Mouse (Mus musculus): Measurements from ENCODE around the gene Ints3. TPM values are rescaled to one million over a fixed set of nuclear protein-coding genes. Genes with fewer than 3 reads are reported as not detected.

Gene Ints3
- polyA plus RNA-seq, 1 experiment from 2014 or later, result 29.4 TPM

- Histone ChIP-seq H3K9me3 (no peaks in the 10 kb centered on the region), H3K27me3 (no peaks in the 10 kb centered on the region), H3K27ac (no peak overlapping the region), H3K4me2 (replicated peaks) (no peak overlapping the region), H3K9ac (no peak overlapping the region), H3K36me3 (no peaks in the 10 kb centered on the region), H3K4me1 (peaks cover 9% of the 10 kb centered on the region), H3K4me3 (no peak overlapping the region)
- 69% methylated on average over 4 of the region's 4 CpGs for WGBS
- ATAC-seq (ENCODE audit: low FRiP score, low read depth), result no peak
Observed at GRCm38 (mm10) chr3:90437131-90437530, 3.7 kb upstream of the Ints3 start.

DNA sequence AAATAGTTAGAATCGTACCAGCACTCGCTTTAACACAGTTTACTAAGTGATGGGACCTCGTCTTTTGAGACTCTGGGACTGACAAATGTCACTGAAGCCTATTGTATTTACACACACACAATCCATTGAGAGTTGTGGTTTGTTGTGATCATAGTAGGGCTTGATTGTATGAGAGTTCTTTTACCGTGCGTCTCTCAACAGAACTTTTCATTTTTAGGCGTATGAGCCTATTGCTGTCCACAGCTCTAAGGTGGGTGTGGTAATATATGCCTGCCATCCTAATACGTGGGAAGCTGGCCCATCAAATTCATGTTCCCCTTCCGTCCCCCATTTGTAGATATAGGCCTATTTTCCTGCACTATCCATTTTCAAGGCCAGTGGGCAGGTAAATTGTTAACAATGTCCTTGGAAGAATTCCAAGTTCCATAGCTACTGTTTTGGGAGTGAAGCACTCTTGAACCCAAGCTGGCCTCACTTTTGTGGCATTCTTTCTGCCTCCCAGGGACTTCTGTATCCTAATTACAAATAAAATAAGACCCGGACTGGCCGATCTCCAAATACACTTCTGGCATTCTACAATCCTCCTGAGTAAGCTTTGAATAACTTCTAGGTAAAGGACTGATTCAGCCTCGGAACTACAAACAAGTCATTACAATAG, 780 bp upstream of the Ints3 start:
- H3K36me3 ChIP-seq, result peaks cover 4% of the 10 kb centered on the region
- peak overlapping the region; percentile 83 for H3K4me3 ChIP-seq
- H3K27ac ChIP-seq, result peak overlapping the region; percentile 94
- no peaks in the 10 kb centered on the region for H3K27me3 ChIP-seq
- peak overlapping the region; percentile 54 for H3K9ac ChIP-seq
- no peak for ATAC-seq (ENCODE audit: low FRiP score, low read depth)
- no peaks in the 10 kb centered on the region for H3K9me3 ChIP-seq
- H3K4me1 ChIP-seq, result peaks cover 30% of the 10 kb centered on the region
- H3K4me2 ChIP-seq (replicated peaks), result peak overlapping the region; percentile 98
- WGBS, result 51% methylated on average over 11 of the region's 11 CpGs

DNA sequence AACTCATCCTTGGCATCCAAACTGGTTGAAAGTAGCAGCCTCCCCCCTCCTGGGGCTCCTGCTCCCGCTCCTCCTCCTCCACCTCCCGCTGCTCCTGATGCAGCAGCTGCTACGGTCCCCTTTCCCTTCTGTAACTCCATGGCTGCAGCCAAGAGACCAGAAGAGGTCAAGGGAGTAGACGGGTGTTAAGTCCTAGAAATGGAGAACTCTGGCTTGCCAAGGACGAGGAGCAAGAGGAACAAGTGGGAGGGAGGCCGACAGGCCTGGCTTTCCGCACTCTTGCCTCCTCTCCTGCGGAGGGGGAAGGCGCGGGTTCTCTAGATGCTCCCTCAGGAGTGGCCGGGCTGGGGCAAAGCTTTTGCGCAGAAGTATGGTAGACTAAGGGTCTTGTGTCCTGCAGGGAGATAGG, 607 bp downstream of the Ints3 start:
- H3K4me2 ChIP-seq (replicated peaks), result peak overlapping the region; percentile 98
- H3K9ac ChIP-seq, result peak overlapping the region; percentile 96
- peak; percentile 30 for ATAC-seq (ENCODE audit: low FRiP score, low read depth)
- peak overlapping the region; percentile 83 for H3K4me3 ChIP-seq
- no peaks in the 10 kb centered on the region for H3K9me3 ChIP-seq
- H3K36me3 ChIP-seq, result peaks cover 7% of the 10 kb centered on the region
- peak overlapping the region; percentile 94 for H3K27ac ChIP-seq
- WGBS, result under 1% methylated on average over 12 of the region's 12 CpGs
- H3K4me1 ChIP-seq, result peaks cover 30% of the 10 kb centered on the region
- H3K27me3 ChIP-seq, result no peaks in the 10 kb centered on the region

DNA sequence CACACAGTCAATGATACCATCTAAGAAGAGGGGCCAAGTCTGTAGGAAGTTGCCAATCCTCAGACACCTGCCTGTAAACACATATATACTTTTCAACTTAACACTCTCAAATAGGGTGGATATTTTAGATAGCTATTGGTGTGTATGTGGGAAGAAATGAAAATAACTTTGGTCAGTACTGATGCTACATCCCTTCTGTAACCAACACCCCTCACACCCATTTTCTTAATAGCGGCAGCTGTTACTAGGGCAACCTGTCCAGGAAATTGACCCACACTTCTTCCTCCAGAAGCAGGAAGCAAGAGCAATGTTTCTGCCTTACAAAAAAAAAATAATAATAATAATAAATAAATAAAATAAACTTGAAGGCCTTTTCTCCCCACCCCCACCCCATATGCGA, 1.1 kb downstream of the Ints3 start:
- Histone ChIP-seq H3K36me3 (peaks cover 7% of the 10 kb centered on the region), H3K4me1 (peaks cover 30% of the 10 kb centered on the region), H3K9me3 (no peaks in the 10 kb centered on the region), H3K27ac (peak overlapping the region; percentile 94; the same call in 1 of the 2 replicates), H3K27me3 (no peaks in the 10 kb centered on the region), H3K4me3 (peak overlapping the region; percentile 83), H3K4me2 (replicated peaks) (peak overlapping the region; percentile 98), H3K9ac (peak overlapping the region; percentile 96)
- 12% methylated on average over 2 of the region's 2 CpGs for WGBS
- ATAC-seq (ENCODE audit: low FRiP score, low read depth), result no peak

- WGBS, result 88% methylated on average over 3 of the region's 3 CpGs
Observed at GRCm38 (mm10) chr3:90429576-90429975, 3.8 kb downstream of the Ints3 start.

GRCm38 (mm10) chr3:90428186-90428585, 5.2 kb downstream of the Ints3 start:
- ATAC-seq (ENCODE audit: low FRiP score, low read depth), result no peak
- peaks cover 32% of the 10 kb centered on the region for H3K4me1 ChIP-seq
- no peaks in the 10 kb centered on the region for H3K27me3 ChIP-seq
- no peaks in the 10 kb centered on the region for H3K9me3 ChIP-seq
- no peak overlapping the region for H3K4me3 ChIP-seq
- no peak overlapping the region for H3K9ac ChIP-seq
- no peak overlapping the region for H3K4me2 ChIP-seq (replicated peaks)
- H3K36me3 ChIP-seq, result peaks cover 25% of the 10 kb centered on the region
- no peak overlapping the region for H3K27ac ChIP-seq
- WGBS, result 75% methylated on average over 6 of the region's 6 CpGs

More at GRCm38 (mm10) chr3:90429576-90429975, 3.8 kb downstream of the Ints3 start:
- no peak overlapping the region for H3K4me3 ChIP-seq
- H3K9ac ChIP-seq, result no peak overlapping the region
- H3K27me3 ChIP-seq, result no peaks in the 10 kb centered on the region
- no peak for ATAC-seq (ENCODE audit: low FRiP score, low read depth)
- peaks cover 17% of the 10 kb centered on the region for H3K36me3 ChIP-seq
- no peaks in the 10 kb centered on the region for H3K9me3 ChIP-seq
- H3K4me2 ChIP-seq (replicated peaks), result no peak overlapping the region
- no peak overlapping the region for H3K27ac ChIP-seq
- peaks cover 38% of the 10 kb centered on the region for H3K4me1 ChIP-seq

DNA sequence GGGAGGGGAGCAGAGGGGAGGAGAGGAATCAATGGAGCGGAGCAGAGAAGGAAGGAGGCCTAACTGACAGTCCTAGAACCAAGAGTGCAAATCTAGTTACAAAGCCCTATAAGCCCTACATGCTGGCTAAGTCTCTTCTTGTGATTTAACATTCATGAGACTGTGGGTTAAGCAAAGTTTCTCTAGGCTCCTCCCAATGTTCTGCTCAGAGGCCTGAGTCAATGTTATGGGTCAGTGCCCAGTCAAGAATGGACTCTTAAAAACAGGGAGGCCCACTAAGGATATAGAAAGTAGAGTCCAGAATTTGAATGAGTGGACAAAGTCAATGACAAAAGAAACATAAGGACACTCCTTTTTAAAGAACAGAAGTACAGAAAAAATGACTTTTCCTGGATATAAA, 5.8 kb downstream of the Ints3 start:
- Histone ChIP-seq H3K9ac (no peak overlapping the region), H3K27me3 (no peaks in the 10 kb centered on the region), H3K4me2 (replicated peaks) (no peak overlapping the region), H3K4me1 (peaks cover 32% of the 10 kb centered on the region), H3K27ac (no peak overlapping the region), H3K9me3 (no peaks in the 10 kb centered on the region), H3K36me3 (peaks cover 31% of the 10 kb centered on the region), H3K4me3 (no peak overlapping the region)
- 73% methylated on average over 1 of the region's 1 CpGs for WGBS
- no peak for ATAC-seq (ENCODE audit: low FRiP score, low read depth)

GRCm38 (mm10) chr3:90425499-90425898, 7.9 kb downstream of the Ints3 start:
- no peak overlapping the region for H3K9ac ChIP-seq
- H3K4me3 ChIP-seq, result no peak overlapping the region
- no peaks in the 10 kb centered on the region for H3K27me3 ChIP-seq
- WGBS, result 90% methylated on average over 2 of the region's 2 CpGs
- peaks cover 12% of the 10 kb centered on the region for H3K4me1 ChIP-seq
- no peaks in the 10 kb centered on the region for H3K9me3 ChIP-seq
- no peak overlapping the region for H3K27ac ChIP-seq
- H3K4me2 ChIP-seq (replicated peaks), result no peak overlapping the region
- H3K36me3 ChIP-seq, result peaks cover 49% of the 10 kb centered on the region
- no peak for ATAC-seq (ENCODE audit: low FRiP score, low read depth)

DNA sequence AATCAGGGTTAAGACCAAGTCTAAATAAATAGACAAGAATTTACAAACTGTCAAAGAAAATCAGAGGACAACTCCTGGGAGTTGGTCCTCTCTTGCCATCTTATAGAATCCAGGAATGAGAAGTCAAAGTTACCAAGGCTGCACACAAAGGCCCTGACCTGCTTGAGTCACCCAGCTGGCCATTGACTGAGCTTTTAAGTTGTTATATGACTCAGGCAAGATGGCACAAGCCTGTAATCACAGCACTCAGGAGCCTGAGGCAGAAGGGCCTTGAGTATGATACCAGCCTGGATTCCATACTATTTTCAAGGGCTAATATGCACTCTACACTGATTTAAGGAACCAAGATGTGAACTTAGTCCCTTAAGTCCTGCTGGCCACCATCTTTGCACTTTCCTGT, 9.9 kb downstream of the Ints3 start:
- no peak for ATAC-seq (ENCODE audit: low FRiP score, low read depth)
- H3K27ac ChIP-seq, result no peak overlapping the region
- no peak overlapping the region for H3K9ac ChIP-seq
- H3K9me3 ChIP-seq, result no peaks in the 10 kb centered on the region
- H3K4me3 ChIP-seq, result no peak overlapping the region
- no peak overlapping the region for H3K4me2 ChIP-seq (replicated peaks)
- H3K4me1 ChIP-seq, result peaks cover 8% of the 10 kb centered on the region
- no peaks in the 10 kb centered on the region for H3K27me3 ChIP-seq
- peaks cover 54% of the 10 kb centered on the region for H3K36me3 ChIP-seq

- no peak overlapping the region for H3K9ac ChIP-seq
- H3K4me3 ChIP-seq, result no peak overlapping the region
- H3K4me2 ChIP-seq (replicated peaks), result no peak overlapping the region
- no peak overlapping the region for H3K27ac ChIP-seq
- no peaks in the 10 kb centered on the region for H3K9me3 ChIP-seq
- 90% methylated on average over 6 of the region's 6 CpGs for WGBS
- no peaks in the 10 kb centered on the region for H3K4me1 ChIP-seq
- ATAC-seq (ENCODE audit: low FRiP score, low read depth), result no peak
- no peaks in the 10 kb centered on the region for H3K27me3 ChIP-seq
- H3K36me3 ChIP-seq, result peaks cover 78% of the 10 kb centered on the region
Observed at GRCm38 (mm10) chr3:90420696-90421095, 12.7 kb downstream of the Ints3 start.

DNA sequence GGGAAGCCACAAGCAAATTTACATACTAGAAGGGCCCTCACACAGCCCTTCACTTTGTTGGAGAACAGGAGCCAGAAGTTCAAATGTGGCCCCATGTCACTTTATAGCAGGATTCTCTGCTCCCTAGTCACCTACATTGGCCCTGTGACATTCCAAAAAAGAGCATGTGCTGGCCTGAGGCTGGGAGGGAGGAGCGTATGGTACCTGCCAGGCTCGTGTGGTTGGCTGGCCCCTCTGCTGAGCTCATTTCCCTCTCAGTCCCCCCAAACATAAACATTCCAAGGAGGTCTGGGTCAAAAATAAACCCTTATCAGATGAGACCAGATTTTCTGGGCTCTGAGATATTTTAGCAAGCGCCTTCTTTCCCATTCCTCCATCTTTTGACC, 20.4 kb downstream of the Ints3 start:
- Histone ChIP-seq H3K4me2 (replicated peaks) (no peak overlapping the region), H3K27me3 (no peaks in the 10 kb centered on the region), H3K9ac (no peak overlapping the region), H3K4me1 (no peaks in the 10 kb centered on the region), H3K27ac (no peak overlapping the region), H3K36me3 (peaks cover 90% of the 10 kb centered on the region), H3K4me3 (no peak overlapping the region), H3K9me3 (no peaks in the 10 kb centered on the region)
- WGBS, result 70% methylated on average over 3 of the region's 3 CpGs
- ATAC-seq (ENCODE audit: low FRiP score, low read depth), result no peak

- no peak for ATAC-seq (ENCODE audit: low FRiP score, low read depth)
- Histone ChIP-seq H3K27ac (no peak overlapping the region), H3K4me3 (no peak overlapping the region), H3K27me3 (no peaks in the 10 kb centered on the region), H3K36me3 (peaks cover 90% of the 10 kb centered on the region), H3K9me3 (no peaks in the 10 kb centered on the region), H3K4me2 (replicated peaks) (no peak overlapping the region), H3K9ac (no peak overlapping the region), H3K4me1 (no peaks in the 10 kb centered on the region)
- WGBS, result 44% methylated on average over 5 of the region's 5 CpGs
Observed at GRCm38 (mm10) chr3:90412312-90413010, 21.0 kb downstream of the Ints3 start.

DNA sequence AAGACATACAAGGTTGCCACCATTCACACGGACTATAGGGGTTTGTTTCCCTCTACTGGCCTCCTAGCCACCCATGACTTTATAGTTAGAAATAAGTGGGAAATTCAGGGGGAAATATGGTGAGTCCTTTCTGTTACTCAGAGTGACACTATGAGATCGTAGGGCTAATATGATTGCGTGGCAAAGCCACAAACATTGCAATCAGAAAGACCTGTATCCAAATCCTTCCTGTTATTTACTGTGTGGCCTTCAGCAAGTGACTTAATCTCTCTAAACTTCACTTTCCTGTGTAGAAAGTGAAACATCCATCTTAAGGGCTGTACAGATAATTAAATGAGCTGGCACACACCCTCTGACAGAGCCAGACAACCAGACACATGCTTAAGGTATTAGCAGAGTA, 24.7 kb downstream of the Ints3 start:
- Histone ChIP-seq H3K36me3 (peaks cover 90% of the 10 kb centered on the region), H3K9me3 (no peaks in the 10 kb centered on the region), H3K4me1 (no peaks in the 10 kb centered on the region), H3K27me3 (no peaks in the 10 kb centered on the region), H3K9ac (no peak overlapping the region), H3K4me3 (no peak overlapping the region), H3K27ac (no peak overlapping the region), H3K4me2 (replicated peaks) (no peak overlapping the region)
- 92% methylated on average over 3 of the region's 3 CpGs for WGBS
- ATAC-seq (ENCODE audit: low FRiP score, low read depth), result no peak
